Mouse (Mus musculus) lung, adult 2 months (tissue): Measurements from ENCODE around the gene Cped1.

ENCODE experiments used
- CTCF ChIP-seq: fragments of 200-500 bp; IDR thresholded peaks from 2 replicates; pipeline ENCODE4 v1.5.1; 2011; ENCODE audit warnings: mild to moderate bottlenecking, low read length, control low read depth; ENCODE audit not compliant: insufficient read depth
- POLR2A ChIP-seq: fragments of 200-500 bp; IDR thresholded peaks from 2 replicates; pipeline ENCODE4 v1.6.1; 2011; ENCODE audit warnings: low read depth, mild to moderate bottlenecking, control low read depth, low read length, borderline replicate concordance; ENCODE audit errors: extremely low read depth

- TF ChIP-seq CTCF (no peak), POLR2A (no peak)
Observed at GRCm38 (mm10) chr6:22168388-22168787, 182.7 kb downstream of the Cped1 start.
